Mouse (Mus musculus) left cerebral cortex, adult 11 months (tissue): ENCODE measurements around the gene Hist1h4d.

Source experiments
- DNase-seq: peaks from one replicate; pipeline ENCODE4 v3.0.0; 2022; ENCODE audit warnings: low spot score

Gene Hist1h4d

DNA sequence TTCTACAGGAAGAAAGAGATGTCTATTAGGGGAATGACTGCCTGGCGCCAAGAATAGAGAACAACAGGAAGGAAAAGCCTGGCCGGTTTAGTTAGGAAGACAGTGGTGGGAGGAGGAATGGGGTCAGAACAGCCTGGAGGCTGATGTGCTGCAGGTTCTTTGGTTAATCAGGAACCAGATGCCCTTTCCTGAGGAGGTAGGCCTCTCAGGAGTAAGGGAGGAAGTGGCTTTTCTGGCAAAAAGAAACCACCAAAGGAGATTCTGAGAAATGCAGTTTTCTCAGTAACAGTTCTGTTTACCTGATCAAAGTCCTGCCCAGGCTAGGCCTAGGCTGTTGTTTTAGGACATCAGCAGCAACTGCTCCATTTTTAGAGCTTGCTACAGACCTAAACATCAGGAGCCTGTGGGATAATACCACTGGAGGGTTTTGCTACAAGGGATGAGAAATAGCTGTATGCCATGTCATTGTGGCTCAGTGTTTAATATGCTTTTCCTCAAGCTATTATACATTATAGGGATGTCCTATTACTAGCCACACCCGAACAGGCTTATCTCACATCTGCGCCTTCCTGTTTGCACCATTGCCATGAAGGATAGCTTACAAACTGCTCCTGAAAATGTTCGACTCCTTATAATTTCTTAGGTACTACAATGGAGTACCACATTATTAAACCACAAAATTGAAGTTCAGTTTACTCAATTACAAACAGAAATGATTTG is 11.8 kb downstream of the Hist1h4d start:
- no peak for DNase-seq

DNA sequence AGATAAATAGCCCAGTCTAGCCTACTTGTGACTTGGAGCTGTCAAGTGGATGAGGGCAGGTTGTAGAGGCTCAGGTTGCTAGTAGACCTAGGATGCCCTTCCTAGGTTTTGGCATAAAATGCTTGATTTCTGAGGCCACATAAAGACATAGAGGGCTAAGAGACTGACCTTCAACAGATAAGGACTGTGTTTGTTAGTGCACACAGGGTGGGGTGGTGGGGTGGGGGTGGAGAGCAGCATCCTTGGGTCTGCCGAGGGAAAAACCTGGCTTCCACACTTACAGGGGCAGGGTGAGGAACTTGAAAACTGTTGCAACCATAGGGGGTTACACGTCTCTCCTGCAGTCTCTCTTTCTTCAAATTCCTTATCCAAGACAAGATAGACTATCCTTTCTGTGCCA is 13.8 kb downstream of the Hist1h4d start:
- no peak for DNase-seq

DNA sequence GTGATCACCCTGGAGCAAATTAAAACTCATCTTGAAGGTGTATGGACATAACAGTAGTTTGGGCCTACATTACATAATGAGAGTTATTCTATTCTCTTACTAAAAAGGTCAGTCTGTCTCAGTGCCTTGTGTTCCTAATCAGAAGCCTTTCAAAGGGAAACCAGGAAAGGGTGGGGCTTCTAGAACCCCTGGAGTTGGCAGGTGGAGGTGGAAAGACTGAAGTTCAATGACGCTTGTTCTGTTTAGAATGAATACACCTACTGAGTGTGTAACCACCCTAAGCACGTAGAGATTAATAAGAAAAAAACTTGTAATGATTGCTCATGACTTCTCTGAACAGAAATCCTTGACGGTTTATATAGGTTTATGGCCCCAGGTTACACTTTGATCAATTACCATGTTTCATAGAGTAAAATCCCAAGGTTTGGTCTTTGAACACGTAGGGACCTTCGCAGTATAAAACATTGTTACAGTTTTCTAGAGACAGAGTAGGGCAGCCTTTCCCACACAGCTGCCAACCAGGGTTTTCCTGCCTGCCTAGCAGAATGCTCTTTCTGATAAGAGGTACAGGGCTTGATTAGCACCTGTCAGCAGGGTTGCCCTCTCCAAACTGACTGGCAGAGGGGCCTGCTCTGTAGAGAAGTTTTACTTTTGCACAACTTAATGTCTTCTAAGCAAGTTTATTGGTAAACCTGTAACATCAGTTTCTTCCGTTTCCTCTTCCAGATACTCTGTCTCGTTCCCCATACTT is 14.4 kb downstream of the Hist1h4d start:
- no peak for DNase-seq

DNA sequence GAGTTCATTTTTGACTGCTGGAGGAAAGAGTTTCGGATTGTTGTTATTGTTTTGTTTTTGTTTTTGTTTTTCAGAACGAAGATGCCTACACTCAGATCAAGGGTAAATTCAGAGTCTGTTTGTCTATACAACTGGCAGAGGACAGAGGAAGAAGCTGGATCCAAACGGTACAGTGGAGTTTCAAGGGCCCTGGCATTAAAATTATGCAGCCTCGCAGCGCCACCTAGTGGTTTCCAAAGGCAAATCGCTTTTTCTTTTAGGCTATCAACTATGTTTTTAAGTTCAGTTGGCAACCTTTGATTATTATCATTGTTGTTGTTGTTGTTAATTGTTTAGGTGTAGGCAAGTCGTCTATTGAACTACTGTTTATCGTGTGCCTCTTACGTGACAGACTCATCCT is 16.6 kb downstream of the Hist1h4d start:
- no peak for DNase-seq

DNA sequence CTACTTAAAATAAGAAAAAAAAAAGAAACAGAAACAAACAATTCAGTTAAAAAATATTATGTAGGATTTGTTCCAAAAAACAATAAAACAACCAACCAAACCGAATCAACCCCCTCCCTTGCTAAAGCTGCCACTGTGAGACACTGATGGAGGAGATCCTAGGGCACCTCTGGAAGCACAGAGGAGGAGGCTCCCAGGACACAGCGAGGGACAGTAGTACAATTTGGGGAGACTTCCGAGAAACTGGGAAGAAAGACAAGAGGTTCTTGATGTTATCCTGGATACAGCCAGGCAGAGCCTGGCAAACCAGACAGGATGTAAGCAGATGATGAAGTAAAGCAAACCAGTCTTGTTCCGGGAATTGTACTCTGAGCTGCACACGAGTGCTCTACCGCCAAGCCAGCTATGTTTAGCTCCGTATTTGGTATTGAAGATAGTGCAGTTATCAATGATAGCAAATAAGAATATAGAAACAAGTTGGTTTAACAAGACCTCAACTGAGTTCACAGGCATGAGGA is 21.8 kb downstream of the Hist1h4d start:
- no peak for DNase-seq

DNA sequence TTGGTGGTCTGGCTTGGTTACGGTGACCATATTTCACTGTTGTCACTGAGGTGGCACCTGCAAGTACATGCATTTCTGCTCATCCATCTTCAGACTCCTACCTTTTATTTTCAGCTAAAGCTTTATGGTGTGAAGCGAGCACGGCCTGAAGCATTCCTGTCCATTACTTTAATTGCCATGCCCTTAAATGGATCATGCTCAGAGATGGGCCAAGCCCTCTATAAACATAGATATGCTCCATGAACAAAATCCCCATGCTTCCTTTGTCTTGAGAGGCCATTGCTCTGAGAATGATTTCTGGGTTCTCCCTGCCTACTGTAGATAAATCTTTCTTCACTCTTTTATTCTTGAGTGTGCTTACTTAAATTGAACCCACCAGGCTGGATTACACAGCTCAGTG is 23.1 kb downstream of the Hist1h4d start:
- no peak for DNase-seq

DNA sequence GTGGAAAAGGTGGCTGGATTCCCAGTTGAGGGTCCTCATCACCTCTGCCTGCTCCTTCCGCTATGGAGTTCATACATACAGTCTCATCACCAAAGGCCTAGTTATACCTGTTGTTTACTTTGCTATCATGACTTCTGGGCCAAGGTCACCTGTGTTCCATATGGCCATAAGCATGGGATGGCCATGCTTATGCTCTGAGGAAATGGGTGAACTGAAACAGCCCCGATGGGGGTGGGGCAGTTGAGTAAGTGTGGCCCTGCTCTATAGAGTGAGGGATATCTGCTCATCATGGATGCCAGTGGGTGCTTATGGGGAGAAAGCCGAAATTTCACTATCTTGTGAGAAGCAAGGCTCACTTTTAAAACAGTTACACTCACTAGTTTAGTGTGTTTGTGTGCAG is 23.7 kb downstream of the Hist1h4d start:
- DNase-seq = no peak

GRCm38 (mm10) chr13:23609209-23609608 is 27.8 kb downstream of the Hist1h4d start:
- DNase-seq = no peak

DNA sequence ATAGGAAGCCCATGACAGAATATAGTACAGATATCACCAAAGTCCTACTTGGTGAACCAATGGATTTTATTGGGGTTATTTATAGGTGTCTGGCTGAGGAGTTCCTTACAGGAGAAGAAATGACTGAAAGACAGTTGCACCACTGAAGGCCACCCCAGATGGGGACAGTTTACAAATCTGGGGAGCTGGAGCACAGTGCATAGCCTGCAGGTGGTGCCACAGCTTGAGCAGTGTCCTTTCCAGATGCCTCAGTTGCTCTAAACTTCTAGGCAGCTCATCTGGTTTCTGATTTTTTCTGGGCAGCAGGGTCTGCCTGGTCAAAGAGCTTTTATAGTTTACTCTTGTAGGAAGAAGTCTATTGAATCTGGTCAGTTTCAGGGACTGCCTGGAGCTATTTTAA is 28.4 kb downstream of the Hist1h4d start:
- DNase-seq = no peak

DNA sequence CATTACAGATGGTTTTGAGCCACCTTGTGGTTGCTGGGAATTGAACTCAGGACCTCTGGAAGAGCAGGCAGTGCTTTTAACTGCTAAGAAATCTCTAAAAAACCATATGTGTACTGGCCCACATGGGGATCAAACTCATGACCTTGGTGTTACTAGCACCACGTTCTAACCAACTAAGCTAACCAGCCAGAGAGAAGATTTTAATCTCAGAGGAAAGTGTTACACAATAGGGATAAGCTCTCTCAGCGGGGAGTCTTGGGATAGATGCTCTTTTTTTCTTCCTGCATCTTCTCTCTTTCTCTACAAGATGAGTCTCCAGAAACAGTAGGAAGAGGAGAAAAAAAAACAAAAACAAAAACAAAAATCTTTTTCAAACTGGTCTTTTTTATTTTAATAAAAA is 29.0 kb downstream of the Hist1h4d start:
- no peak for DNase-seq

DNA sequence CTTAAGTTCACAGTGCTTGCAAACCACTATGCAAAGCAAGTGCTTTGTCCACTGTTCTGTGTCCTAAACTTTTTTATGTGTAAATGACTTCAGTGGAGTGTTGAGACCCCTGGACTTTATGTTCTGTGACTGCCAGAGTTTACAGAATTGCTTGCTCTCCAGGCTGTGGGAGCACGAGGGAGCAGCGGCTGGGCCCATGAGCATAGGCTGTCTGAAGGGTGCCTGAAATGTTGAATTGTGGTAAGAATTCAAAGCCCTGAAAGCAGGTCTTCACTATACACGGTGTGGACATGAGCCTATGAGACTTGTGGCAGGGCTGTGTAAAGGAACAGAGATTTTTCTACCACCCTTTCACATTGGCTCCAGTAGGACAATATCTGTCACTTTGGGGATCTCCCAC is 30.2 kb downstream of the Hist1h4d start:
- DNase-seq = no peak

GRCm38 (mm10) chr13:23620056-23620732 is 38.8 kb downstream of the Hist1h4d start:
- DNase-seq = no peak

DNA sequence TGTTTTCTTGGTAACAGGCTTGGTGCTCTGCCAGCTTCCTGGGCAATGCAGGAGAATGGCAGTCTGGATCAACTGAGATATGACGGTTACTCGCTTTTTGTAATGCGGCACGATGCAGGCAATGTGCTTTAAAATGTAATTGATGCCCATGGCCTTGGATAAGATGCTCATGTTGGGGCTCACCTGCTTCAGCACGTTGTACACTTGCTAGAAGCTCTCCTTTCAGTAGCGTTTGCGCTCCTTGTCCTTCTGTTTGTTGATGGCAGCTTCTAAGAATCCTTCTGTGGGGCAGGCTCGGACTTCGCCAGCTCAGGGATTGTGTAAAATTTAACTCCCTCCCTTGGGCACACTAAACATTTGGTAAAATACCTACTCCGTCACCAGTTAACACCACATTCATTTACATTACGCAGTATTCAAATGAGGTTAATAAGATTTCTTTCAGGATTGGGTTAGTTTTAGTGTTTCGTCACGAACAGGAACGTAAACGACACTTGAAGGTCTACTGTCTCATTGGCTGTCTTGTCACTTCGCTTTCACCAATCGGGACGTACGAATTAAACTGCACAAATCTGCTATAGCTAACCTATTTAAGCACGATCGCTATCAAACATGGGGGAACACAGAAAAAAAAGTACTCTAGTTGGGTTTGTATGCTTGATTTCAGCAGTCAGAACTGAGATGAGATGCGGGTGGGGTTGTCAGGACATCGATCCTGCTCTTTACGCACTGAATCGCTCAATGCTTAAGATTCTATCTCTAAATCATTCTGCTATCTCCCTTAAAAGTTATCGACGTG is 39.5 kb downstream of the Hist1h4d start, which contains the start of gene Hist1h2be:
Gene Hist1h2be, minus strand, starts transcription at position 392 of the 799 bp plus-strand sequence.
- peak; percentile 78 for DNase-seq

GRCm38 (mm10) chr13:23621532-23622174 is 40.3 kb downstream of the Hist1h4d start:
- peak; percentile 68 for DNase-seq

DNA sequence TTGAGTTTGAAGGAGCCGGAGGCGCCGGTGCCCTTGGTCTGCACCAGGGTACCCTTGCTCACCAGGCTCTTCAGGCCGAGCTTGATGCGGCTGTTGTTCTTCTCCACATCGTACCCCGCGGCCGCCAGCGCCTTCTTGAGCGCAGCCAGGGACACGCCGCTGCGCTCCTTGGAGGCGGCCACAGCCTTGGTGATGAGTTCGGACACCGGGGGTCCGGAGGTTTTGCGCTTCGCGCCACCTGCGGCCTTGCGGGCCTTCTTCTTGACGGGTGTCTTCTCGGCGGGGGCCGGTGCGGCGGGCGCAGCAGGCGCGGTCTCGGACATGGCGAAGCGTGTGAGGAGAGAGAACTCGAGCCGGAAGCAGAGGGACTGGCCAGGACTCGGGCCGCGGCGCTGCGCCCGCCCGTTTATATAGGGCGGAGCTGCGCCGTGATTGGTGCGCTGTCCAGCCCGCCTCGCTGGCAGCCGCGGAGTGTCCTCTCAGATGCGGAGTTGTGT is 40.8 kb downstream of the Hist1h4d start, which contains the start of gene Hist1h1e:
Gene Hist1h1e, minus strand, starts transcription at position 384 of the 497 bp plus-strand sequence.
- DNase-seq = peak; percentile 77

GRCm38 (mm10) chr13:23622861-23623450 is 41.6 kb downstream of the Hist1h4d start:
- no peak for DNase-seq

GRCm38 (mm10) chr13:23630653-23631052 is 49.3 kb downstream of the Hist1h4d start:
- no peak for DNase-seq
